Mouse (Mus musculus): ENCODE data around the gene Nfkb2. TPM values are rescaled to one million over a fixed set of nuclear protein-coding genes. Genes with fewer than 3 reads are reported as not detected.

The Nfkb2 gene
- polyA plus RNA-seq, 1 experiment from 2014 or later: 9.1 TPM

GRCm38 (mm10) chr19:46347936-46348668 is 44.0 kb downstream of the Nfkb2 start:
- Histone ChIP-seq H3K4me3 (ENCODE audit: low read length) (peak overlapping the region; percentile 67), H3K36me3 (ENCODE audit: control insufficient read depth, insufficient read depth, low read length) (no peaks in the 10 kb centered on the region), H3K27ac (ENCODE audit: low read length) (peak overlapping the region; percentile 8), H3K4me2 (ENCODE audit: low read depth, low read length) (peak overlapping the region; percentile 86), H3K27me3 (replicated peaks; ENCODE audit: control insufficient read depth, insufficient read depth, low read length) (no peaks in the 10 kb centered on the region), H3K9me3 (ENCODE audit: control insufficient read depth, low read length) (no peaks in the 10 kb centered on the region), H3K9ac (ENCODE audit: low read depth, low read length) (peak overlapping the region; percentile 82), H3K4me1 (ENCODE audit: control insufficient read depth, insufficient read depth, low read length) (peaks cover 15% of the 10 kb centered on the region)
- 32% methylated on average over 14 of the region's 14 CpGs for WGBS
- peak; percentile 12 for ATAC-seq

GRCm38 (mm10) chr19:46348761-46349458 is 44.8 kb downstream of the Nfkb2 start:
- Histone ChIP-seq H3K9me3 (ENCODE audit: control insufficient read depth, low read length) (no peaks in the 10 kb centered on the region), H3K36me3 (ENCODE audit: control insufficient read depth, insufficient read depth, low read length) (no peaks in the 10 kb centered on the region), H3K4me2 (ENCODE audit: low read depth, low read length) (peak overlapping the region; percentile 86), H3K27ac (ENCODE audit: low read length) (peak overlapping the region; percentile 8), H3K4me1 (ENCODE audit: control insufficient read depth, insufficient read depth, low read length) (peaks cover 15% of the 10 kb centered on the region), H3K4me3 (ENCODE audit: low read length) (peak overlapping the region; percentile 67), H3K9ac (ENCODE audit: low read depth, low read length) (peak overlapping the region; percentile 82), H3K27me3 (replicated peaks; ENCODE audit: control insufficient read depth, insufficient read depth, low read length) (no peaks in the 10 kb centered on the region)
- under 1% methylated on average over 78 of the region's 78 CpGs for WGBS
- peak; percentile 80 for ATAC-seq

GRCm38 (mm10) chr19:46349550-46349949 is 45.4 kb downstream of the Nfkb2 start:
- Histone ChIP-seq H3K4me2 (ENCODE audit: low read depth, low read length) (peak overlapping the region; percentile 86), H3K9ac (ENCODE audit: low read depth, low read length) (peak overlapping the region; percentile 82; the same call in 1 of the 2 replicates), H3K4me1 (ENCODE audit: control insufficient read depth, insufficient read depth, low read length) (peaks cover 15% of the 10 kb centered on the region), H3K27me3 (replicated peaks; ENCODE audit: control insufficient read depth, insufficient read depth, low read length) (no peaks in the 10 kb centered on the region), H3K9me3 (ENCODE audit: control insufficient read depth, low read length) (no peaks in the 10 kb centered on the region), H3K36me3 (ENCODE audit: control insufficient read depth, insufficient read depth, low read length) (no peaks in the 10 kb centered on the region), H3K4me3 (ENCODE audit: low read length) (peak overlapping the region; percentile 67), H3K27ac (ENCODE audit: low read length) (no peak overlapping the region)
- ATAC-seq: peak; percentile 11; the same call in 1 of the 2 replicates
- WGBS: 23% methylated on average over 6 of the region's 6 CpGs

- peak within 1 kb of the TSS; percentile 8; the same call in 1 of the 2 replicates for H3K27ac ChIP-seq (ENCODE audit: low read length)
- peak within 1 kb of the TSS; percentile 86 for H3K4me2 ChIP-seq (ENCODE audit: low read depth, low read length)
- H3K4me1 ChIP-seq (ENCODE audit: control insufficient read depth, insufficient read depth, low read length): peaks cover 12% of the 10 kb centered on the region
- 56% methylated on average over 10 of the region's 10 CpGs for WGBS
- peak within 1 kb of the TSS; percentile 67 for H3K4me3 ChIP-seq (ENCODE audit: low read length)
- H3K9me3 ChIP-seq (ENCODE audit: control insufficient read depth, low read length): no peaks in the 10 kb centered on the region
- no peak for ATAC-seq
- H3K36me3 ChIP-seq (ENCODE audit: control insufficient read depth, insufficient read depth, low read length): no peaks in the 10 kb centered on the region
- no peaks in the 10 kb centered on the region for H3K27me3 ChIP-seq (replicated peaks; ENCODE audit: control insufficient read depth, insufficient read depth, low read length)
- peak within 1 kb of the TSS; percentile 82 for H3K9ac ChIP-seq (ENCODE audit: low read depth, low read length)
Observed at GRCm38 (mm10) chr19:46350168-46350932, 46.2 kb downstream of the Nfkb2 start, which contains the start of gene 2310034G01Rik. 2310034G01Rik (minus strand) TSS chr19:46350302.

GRCm38 (mm10) chr19:46356701-46357138 is 52.6 kb downstream of the Nfkb2 start:
- no peaks in the 10 kb centered on the region for H3K27me3 ChIP-seq (replicated peaks; ENCODE audit: control insufficient read depth, insufficient read depth, low read length)
- peak overlapping the region; percentile 60 for H3K4me3 ChIP-seq (ENCODE audit: low read length)
- H3K36me3 ChIP-seq (ENCODE audit: control insufficient read depth, insufficient read depth, low read length): no peaks in the 10 kb centered on the region
- WGBS: under 1% methylated on average over 29 of the region's 29 CpGs
- H3K9me3 ChIP-seq (ENCODE audit: control insufficient read depth, low read length): no peaks in the 10 kb centered on the region
- H3K4me1 ChIP-seq (ENCODE audit: control insufficient read depth, insufficient read depth, low read length): peaks cover 5% of the 10 kb centered on the region; the same call in 1 of the 2 replicates
- peak overlapping the region; percentile 71 for H3K4me2 ChIP-seq (ENCODE audit: low read depth, low read length)
- peak; percentile 88 for ATAC-seq
- H3K27ac ChIP-seq (ENCODE audit: low read length): peak overlapping the region; percentile 66; the same call in 1 of the 2 replicates
- peak overlapping the region; percentile 73 for H3K9ac ChIP-seq (ENCODE audit: low read depth, low read length)

- peak overlapping the region; percentile 73 for H3K9ac ChIP-seq (ENCODE audit: low read depth, low read length)
- 17% methylated on average over 25 of the region's 25 CpGs for WGBS
Observed at GRCm38 (mm10) chr19:46357344-46358280, 53.5 kb downstream of the Nfkb2 start.

GRCm38 (mm10) chr19:46358381-46358780 is 54.3 kb downstream of the Nfkb2 start:
- Histone ChIP-seq H3K9me3 (ENCODE audit: control insufficient read depth, low read length) (no peaks in the 10 kb centered on the region), H3K4me2 (ENCODE audit: low read depth, low read length) (peak overlapping the region; percentile 71), H3K27ac (ENCODE audit: low read length) (peak overlapping the region; percentile 66), H3K4me3 (ENCODE audit: low read length) (peak overlapping the region; percentile 60; the same call in 1 of the 2 replicates), H3K9ac (ENCODE audit: low read depth, low read length) (peak overlapping the region; percentile 73), H3K4me1 (ENCODE audit: control insufficient read depth, insufficient read depth, low read length) (peaks cover 5% of the 10 kb centered on the region; the same call in 1 of the 2 replicates), H3K36me3 (ENCODE audit: control insufficient read depth, insufficient read depth, low read length) (no peaks in the 10 kb centered on the region), H3K27me3 (replicated peaks; ENCODE audit: control insufficient read depth, insufficient read depth, low read length) (no peaks in the 10 kb centered on the region)
- peak; percentile 34 for ATAC-seq
- 59% methylated on average over 4 of the region's 4 CpGs for WGBS

More at GRCm38 (mm10) chr19:46357344-46358280, 53.5 kb downstream of the Nfkb2 start:
- peaks cover 5% of the 10 kb centered on the region; the same call in 1 of the 2 replicates for H3K4me1 ChIP-seq (ENCODE audit: control insufficient read depth, insufficient read depth, low read length)
- no peaks in the 10 kb centered on the region for H3K27me3 ChIP-seq (replicated peaks; ENCODE audit: control insufficient read depth, insufficient read depth, low read length)
- peak overlapping the region; percentile 60 for H3K4me3 ChIP-seq (ENCODE audit: low read length)
- H3K4me2 ChIP-seq (ENCODE audit: low read depth, low read length): peak overlapping the region; percentile 71
- H3K36me3 ChIP-seq (ENCODE audit: control insufficient read depth, insufficient read depth, low read length): no peaks in the 10 kb centered on the region
- peak; percentile 75 for ATAC-seq
- H3K9me3 ChIP-seq (ENCODE audit: control insufficient read depth, low read length): no peaks in the 10 kb centered on the region
- peak overlapping the region; percentile 66 for H3K27ac ChIP-seq (ENCODE audit: low read length)

All from intestine, embryonic 16.5 days (tissue).